Mouse (Mus musculus) frontal cortex, postnatal 14 days (tissue): ENCODE measurements around the gene Stox2.

Source experiments
- DNase-seq, 2 experiments: peaks; one replicate each; pipeline ENCODE4 v3.0.0; 2022; ENCODE audit warnings: low spot score in 2 of 2

Stox2 gene

GRCm38 (mm10) chr8:47298460-47298859 lies 147.7 kb downstream of the Stox2 start:
- no peak for DNase-seq

GRCm38 (mm10) chr8:47289641-47290040 lies 156.5 kb downstream of the Stox2 start:
- DNase-seq, result no peak

GRCm38 (mm10) chr8:47288866-47289541 lies 157.2 kb downstream of the Stox2 start:
- peak; percentile 55 to 59 for DNase-seq

GRCm38 (mm10) chr8:47288131-47288865 lies 157.9 kb downstream of the Stox2 start:
- DNase-seq, result peak; percentile 45 to 57

DNA sequence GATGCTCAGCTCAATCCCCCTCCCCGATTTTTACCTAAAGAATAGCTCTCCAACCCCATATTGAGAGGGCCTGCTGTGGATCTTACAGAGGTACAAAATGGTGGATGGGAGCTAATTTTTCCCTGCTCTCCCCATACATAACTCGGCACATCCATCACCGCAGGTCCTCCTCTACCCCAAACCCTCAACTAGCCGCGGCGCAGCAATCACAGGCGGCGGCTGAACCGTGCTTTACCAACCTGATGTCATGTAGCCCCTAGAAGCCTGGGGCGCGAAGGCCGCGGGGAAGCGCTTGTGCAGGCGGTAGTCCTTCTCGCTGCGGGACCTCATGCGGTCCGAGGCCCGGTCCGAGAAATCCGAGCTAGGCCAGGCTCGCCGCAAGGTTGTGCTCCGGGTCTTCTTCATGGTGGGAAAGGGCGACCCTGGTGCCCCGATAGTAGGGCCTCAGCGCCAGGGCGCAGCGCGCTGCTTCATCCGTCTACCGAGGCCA lies 158.5 kb downstream of the Stox2 start:
- peak; percentile 36 to 48 for DNase-seq

GRCm38 (mm10) chr8:47287201-47287621 lies 159.0 kb downstream of the Stox2 start:
- DNase-seq, result peak; percentile 19 to 28

DNA sequence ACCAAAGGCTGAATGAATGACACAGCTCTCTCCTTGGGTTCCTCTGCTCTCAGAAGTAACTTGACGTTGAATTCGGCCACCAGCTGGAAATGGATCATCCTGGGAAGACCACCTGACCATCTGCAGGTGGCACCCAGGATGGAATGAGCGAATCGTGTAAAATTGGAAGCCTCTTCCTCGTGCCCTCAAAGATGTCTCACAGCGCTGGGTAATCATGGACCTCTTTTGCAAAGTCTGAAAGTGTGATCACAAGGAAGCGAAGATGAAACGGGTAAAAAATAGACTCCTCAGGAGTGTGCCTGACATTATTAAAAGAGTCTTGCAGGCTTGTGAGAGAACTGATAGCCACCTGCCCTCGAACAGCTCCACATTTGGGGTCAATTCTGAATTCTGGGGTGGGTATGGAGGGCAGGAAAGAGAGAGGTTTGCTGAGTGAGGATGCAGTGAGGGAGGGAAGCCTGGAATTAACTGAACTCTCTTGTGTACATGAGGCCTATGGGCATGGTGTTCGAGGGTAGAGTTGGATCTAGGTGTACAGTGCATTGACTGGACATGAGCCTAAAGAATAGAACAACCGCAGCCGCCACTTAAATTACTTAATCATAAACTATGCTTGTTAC lies 160.0 kb downstream of the Stox2 start:
- DNase-seq, result no peak

- no peak for DNase-seq
Measured at GRCm38 (mm10) chr8:47285435-47285834, 160.7 kb downstream of the Stox2 start.

GRCm38 (mm10) chr8:47284329-47285326 lies 161.5 kb downstream of the Stox2 start:
- no peak for DNase-seq

DNA sequence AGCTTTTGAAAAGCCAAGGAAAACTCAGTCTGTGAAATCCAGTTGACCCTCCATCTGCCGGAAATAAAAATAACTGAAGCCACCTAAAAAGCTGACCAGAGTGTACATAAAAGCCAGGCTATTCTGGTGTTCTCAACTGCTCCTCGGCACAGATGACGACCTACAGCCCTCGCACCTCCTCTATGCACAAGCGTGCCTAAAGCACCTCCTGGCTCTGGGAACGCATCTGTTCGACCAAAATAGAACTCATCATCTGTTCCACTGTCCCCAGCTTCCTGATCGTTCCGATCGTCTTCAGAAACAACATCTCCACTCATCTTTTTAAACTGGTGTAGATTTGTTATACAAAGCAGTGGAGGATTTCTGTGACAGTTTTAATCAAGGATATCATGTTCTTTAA lies 166.3 kb downstream of the Stox2 start:
- no peak for DNase-seq

DNA sequence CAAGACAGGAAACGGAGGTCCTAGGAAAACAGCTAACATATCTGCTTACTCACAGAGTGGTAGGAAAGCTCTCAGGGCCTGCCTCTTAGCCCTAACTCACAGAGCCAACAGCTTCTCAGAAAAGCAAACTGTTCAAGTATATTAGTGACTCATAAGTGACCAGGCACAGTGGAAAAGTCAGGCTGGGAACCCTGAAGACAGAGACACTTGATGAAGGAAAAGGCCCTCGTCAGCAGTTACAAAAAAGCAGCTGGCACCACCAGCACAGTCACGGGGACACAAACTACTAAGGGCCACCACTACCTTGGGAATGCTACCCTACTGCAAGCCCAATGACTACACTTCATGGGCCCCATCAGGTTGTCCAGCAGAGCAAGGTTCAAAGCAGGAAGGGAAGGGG lies 168.0 kb downstream of the Stox2 start:
- DNase-seq, result no peak

DNA sequence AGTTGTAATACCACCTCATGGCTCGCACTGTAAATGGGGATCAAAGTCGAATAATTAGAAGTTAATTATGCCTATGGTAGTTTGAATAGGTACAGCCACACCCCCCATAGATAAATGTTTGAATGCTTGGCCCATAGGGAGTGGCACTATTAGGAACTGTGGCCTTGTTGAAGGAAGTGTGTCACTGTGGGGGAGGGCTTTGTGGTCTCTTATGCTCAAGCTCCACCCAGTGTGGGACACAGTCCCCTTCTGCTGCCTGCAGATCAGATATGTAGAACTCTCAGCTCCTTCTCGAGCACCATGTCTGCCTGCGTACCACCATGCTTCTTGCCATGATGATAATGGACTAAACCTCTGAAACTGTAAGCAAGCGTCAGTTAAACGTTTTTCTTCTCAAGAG lies 177.2 kb downstream of the Stox2 start:
- DNase-seq, result no peak

DNA sequence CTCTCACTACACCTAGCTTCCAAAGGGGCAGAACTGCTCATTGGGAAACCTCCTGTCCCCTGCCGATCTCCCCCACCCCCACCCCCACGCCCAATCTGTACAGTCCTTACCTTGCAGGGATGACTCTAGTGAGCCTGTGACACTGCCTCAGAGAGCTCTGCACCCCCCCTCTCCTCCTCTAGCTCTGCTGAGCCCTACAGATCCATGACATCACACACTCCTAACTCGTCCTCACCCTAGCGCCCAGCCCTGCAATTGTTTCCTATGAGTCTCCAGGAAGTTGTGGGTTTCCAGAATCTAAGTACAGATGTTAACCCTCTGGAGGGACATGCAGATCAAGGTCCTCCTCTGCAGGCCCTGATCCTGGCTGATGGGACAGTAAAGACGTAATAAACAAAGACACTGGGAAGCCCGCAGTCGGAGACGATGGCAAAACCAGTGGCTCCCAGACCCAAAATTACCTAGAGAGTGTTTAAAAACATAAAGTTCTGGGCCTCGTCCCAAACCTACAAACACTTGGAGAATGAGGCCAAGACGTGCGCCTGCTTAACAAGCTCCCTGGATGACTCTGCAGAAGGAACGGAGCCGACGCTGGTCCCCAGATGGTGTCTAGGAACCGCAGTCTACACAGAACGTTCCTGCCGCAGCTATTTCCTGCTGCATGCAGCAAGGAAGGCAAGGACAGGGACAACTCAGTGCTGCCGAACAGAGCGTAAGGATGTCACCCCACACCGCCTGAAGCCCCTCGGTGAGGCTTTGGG lies 177.9 kb downstream of the Stox2 start:
- DNase-seq, result peak; percentile 51 to 66

- no peak for DNase-seq
Measured at GRCm38 (mm10) chr8:47263070-47263843, 182.9 kb downstream of the Stox2 start.

GRCm38 (mm10) chr8:47260751-47261474 lies 185.2 kb downstream of the Stox2 start:
- peak in 1 of 2 experiments; percentile 31 for DNase-seq

GRCm38 (mm10) chr8:47250832-47251231 lies 195.3 kb downstream of the Stox2 start:
- no peak for DNase-seq

DNA sequence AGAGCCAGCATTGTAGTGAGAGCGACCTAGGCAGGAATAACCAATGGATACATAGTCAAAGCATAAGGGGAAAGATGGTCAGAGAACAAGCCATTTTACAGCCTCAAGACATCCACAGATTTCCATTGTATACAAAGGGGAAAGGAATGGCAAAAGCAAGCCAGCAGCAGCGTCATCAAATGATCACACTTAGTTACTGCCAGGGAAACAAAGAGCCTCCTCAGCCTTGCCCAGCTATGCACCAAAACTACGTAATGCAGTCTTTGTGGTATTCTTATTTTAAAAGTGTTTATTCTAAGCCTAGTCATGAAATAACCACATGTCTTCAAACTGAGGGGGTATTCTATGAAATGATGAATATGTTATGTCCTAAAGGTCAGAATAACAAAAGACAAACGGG lies 201.0 kb downstream of the Stox2 start:
- no peak for DNase-seq

GRCm38 (mm10) chr8:47244202-47244601 lies 202.0 kb downstream of the Stox2 start:
- DNase-seq, result no peak

DNA sequence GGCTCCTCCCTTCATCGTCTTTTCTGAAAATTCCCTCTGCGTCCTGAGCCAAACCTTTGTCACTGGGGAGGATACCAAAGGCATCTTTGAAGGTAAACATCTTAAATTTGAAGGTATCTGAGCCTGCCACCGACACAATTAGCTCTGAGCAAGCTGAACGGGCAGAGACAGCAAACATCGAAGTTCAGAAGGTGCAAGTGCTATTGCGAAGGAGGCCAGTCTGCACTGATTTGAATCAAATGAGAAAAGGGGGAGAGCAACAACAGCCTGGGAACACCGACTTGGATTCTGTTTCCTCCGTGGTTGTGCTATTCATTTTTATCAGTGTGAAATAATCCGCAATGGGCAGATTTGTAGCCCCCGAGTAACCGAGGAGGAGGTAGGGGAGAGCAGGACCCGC lies 202.5 kb downstream of the Stox2 start:
- no peak for DNase-seq
